Mouse (Mus musculus): ENCODE results near the gene Gm16181. TPM values are rescaled to one million over a fixed set of nuclear protein-coding genes. Genes with fewer than 3 reads are reported as not detected.

Gene Gm16181
- total and polyA plus RNA-seq, 2 experiments from 2014 or later, result 0.40 TPM; not detected in 1

GRCm38 (mm10) chr17:35213071-35213470 is 7.6 kb upstream of the Gm16181 start:
- Histone ChIP-seq H3K27me3 (ENCODE audit: insufficient read depth, low read length) (no peaks in the 10 kb centered on the region), H3K27ac (no peak overlapping the region), H3K9ac (replicated peaks; ENCODE audit: low read length) (no peak overlapping the region), H3K4me2 (ENCODE audit: low read depth, low read length) (no peak overlapping the region), H3K9me3 (ENCODE audit: low read length) (no peaks in the 10 kb centered on the region), H3K4me1 (ENCODE audit: insufficient read depth, low read length) (no peaks in the 10 kb centered on the region), H3K36me3 (ENCODE audit: insufficient read depth, low read length) (no peaks in the 10 kb centered on the region), H3K4me3 (ENCODE audit: low read length) (no peak overlapping the region)
- no peak for TF ChIP-seq CTCF (IDR thresholded peaks at IDR 0.05; ENCODE audit: low read depth)
- WGBS, result 93% methylated on average over 5 of the region's 5 CpGs
- DNase-seq (ENCODE audit: low spot score) (no peak), ATAC-seq (no peak)

GRCm38 (mm10) chr17:35218516-35219193 is 2.0 kb upstream of the Gm16181 start:
- no peak overlapping the region for H3K4me3 ChIP-seq (ENCODE audit: low read length)
- no peak overlapping the region for H3K27ac ChIP-seq
- peaks cover 12% of the 10 kb centered on the region for H3K36me3 ChIP-seq (ENCODE audit: insufficient read depth, low read length)
- DNase-seq (ENCODE audit: low spot score), result no peak
- TF ChIP-seq CTCF (IDR thresholded peaks at IDR 0.05; ENCODE audit: low read depth), result no peak
- no peak for ATAC-seq
- H3K9me3 ChIP-seq (ENCODE audit: low read length), result no peaks in the 10 kb centered on the region
- H3K4me1 ChIP-seq (ENCODE audit: insufficient read depth, low read length), result no peaks in the 10 kb centered on the region
- 85% methylated on average over 18 of the region's 18 CpGs for WGBS
- 0 out of 2 replicates have a peak overlapping the region, but pooled peaks have one; percentile 17 for H3K9ac ChIP-seq (replicated peaks; ENCODE audit: low read length)
- no peaks in the 10 kb centered on the region for H3K27me3 ChIP-seq (ENCODE audit: insufficient read depth, low read length)
- H3K4me2 ChIP-seq (ENCODE audit: low read depth, low read length), result no peak overlapping the region

- WGBS, result 91% methylated on average over 6 of the region's 6 CpGs
- Histone ChIP-seq H3K9me3 (ENCODE audit: low read length) (no peaks in the 10 kb centered on the region), H3K4me3 (ENCODE audit: low read length) (no peak overlapping the region), H3K4me2 (ENCODE audit: low read depth, low read length) (no peak overlapping the region), H3K9ac (replicated peaks; ENCODE audit: low read length) (no peak overlapping the region), H3K27ac (no peak overlapping the region), H3K4me1 (ENCODE audit: insufficient read depth, low read length) (no peaks in the 10 kb centered on the region), H3K36me3 (ENCODE audit: insufficient read depth, low read length) (peaks cover 12% of the 10 kb centered on the region), H3K27me3 (ENCODE audit: insufficient read depth, low read length) (no peaks in the 10 kb centered on the region)
- DNase-seq (ENCODE audit: low spot score) (no peak), ATAC-seq (no peak)
- TF ChIP-seq CTCF (IDR thresholded peaks at IDR 0.05; ENCODE audit: low read depth), result no peak
Observed at GRCm38 (mm10) chr17:35219601-35220041, 1.0 kb upstream of the Gm16181 start.

- 70% methylated on average over 6 of the region's 6 CpGs for WGBS
- Histone ChIP-seq H3K36me3 (ENCODE audit: insufficient read depth, low read length) (peaks cover 18% of the 10 kb centered on the region), H3K9me3 (ENCODE audit: low read length) (no peaks in the 10 kb centered on the region), H3K4me2 (ENCODE audit: low read depth, low read length) (no peak overlapping the region), H3K9ac (replicated peaks; ENCODE audit: low read length) (no peak overlapping the region), H3K27me3 (ENCODE audit: insufficient read depth, low read length) (no peaks in the 10 kb centered on the region), H3K4me3 (ENCODE audit: low read length) (no peak overlapping the region), H3K4me1 (ENCODE audit: insufficient read depth, low read length) (no peaks in the 10 kb centered on the region), H3K27ac (no peak overlapping the region)
- no peak for DNase-seq (ENCODE audit: low spot score)
- no peak for TF ChIP-seq CTCF (IDR thresholded peaks at IDR 0.05; ENCODE audit: low read depth)
- no peak for ATAC-seq
Observed at GRCm38 (mm10) chr17:35222299-35222698, 1.7 kb downstream of the Gm16181 start.

- Histone ChIP-seq H3K4me1 (ENCODE audit: insufficient read depth, low read length) (no peaks in the 10 kb centered on the region), H3K4me3 (ENCODE audit: low read length) (no peak overlapping the region), H3K36me3 (ENCODE audit: insufficient read depth, low read length) (peaks cover 31% of the 10 kb centered on the region), H3K27ac (no peak overlapping the region), H3K4me2 (ENCODE audit: low read depth, low read length) (no peak overlapping the region), H3K9me3 (ENCODE audit: low read length) (no peaks in the 10 kb centered on the region), H3K27me3 (ENCODE audit: insufficient read depth, low read length) (no peaks in the 10 kb centered on the region), H3K9ac (replicated peaks; ENCODE audit: low read length) (no peak overlapping the region)
- TF ChIP-seq CTCF (IDR thresholded peaks at IDR 0.05; ENCODE audit: low read depth), result no peak
- DNase-seq (ENCODE audit: low spot score), result no peak
- WGBS, result 97% methylated on average over 4 of the region's 4 CpGs
- no peak for ATAC-seq
Observed at GRCm38 (mm10) chr17:35224641-35225040, 4.0 kb downstream of the Gm16181 start.

- H3K4me3 ChIP-seq (ENCODE audit: low read length), result no peak overlapping the region
- H3K9me3 ChIP-seq (ENCODE audit: low read length), result no peaks in the 10 kb centered on the region
- H3K27me3 ChIP-seq (ENCODE audit: insufficient read depth, low read length), result no peaks in the 10 kb centered on the region
- H3K4me1 ChIP-seq (ENCODE audit: insufficient read depth, low read length), result no peaks in the 10 kb centered on the region
- H3K9ac ChIP-seq (replicated peaks; ENCODE audit: low read length), result no peak overlapping the region
- WGBS, result 97% methylated on average over 5 of the region's 5 CpGs
- ATAC-seq, result no peak
- peaks cover 26% of the 10 kb centered on the region; the same call in 1 of the 2 replicates for H3K36me3 ChIP-seq (ENCODE audit: insufficient read depth, low read length)
- H3K4me2 ChIP-seq (ENCODE audit: low read depth, low read length), result no peak overlapping the region
- no peak for DNase-seq (ENCODE audit: low spot score)
- no peak overlapping the region for H3K27ac ChIP-seq
- TF ChIP-seq CTCF (IDR thresholded peaks at IDR 0.05; ENCODE audit: low read depth), result no peak
Observed at GRCm38 (mm10) chr17:35225456-35225855, 4.8 kb downstream of the Gm16181 start.

- Histone ChIP-seq H3K4me3 (ENCODE audit: low read length) (no peak overlapping the region), H3K36me3 (ENCODE audit: insufficient read depth, low read length) (peaks cover 33% of the 10 kb centered on the region), H3K9ac (replicated peaks; ENCODE audit: low read length) (no peak overlapping the region), H3K4me2 (ENCODE audit: low read depth, low read length) (no peak overlapping the region), H3K9me3 (ENCODE audit: low read length) (no peaks in the 10 kb centered on the region), H3K27ac (no peak overlapping the region), H3K27me3 (ENCODE audit: insufficient read depth, low read length) (no peaks in the 10 kb centered on the region), H3K4me1 (ENCODE audit: insufficient read depth, low read length) (no peaks in the 10 kb centered on the region)
- no peak for ATAC-seq
- no peak for DNase-seq (ENCODE audit: low spot score)
- TF ChIP-seq CTCF (IDR thresholded peaks at IDR 0.05; ENCODE audit: low read depth), result no peak
- 84% methylated on average over 14 of the region's 14 CpGs for WGBS
Observed at GRCm38 (mm10) chr17:35226561-35227046, 6.0 kb downstream of the Gm16181 start.
